ENCODE assay signal across 8 mouse cellular contexts in genomic region chr5:99348257-99348849, GRCm38 (mm10).
A peak's percentile ranks its signal among the peaks of the same experiment; 100 is the strongest.
DNase-seq lines count a peak whose midpoint lies in the region; ATAC-seq lines count a peak whose summit lies in the region.

No protein-coding gene starts in this region.

- no peaks in the 10 kb centered on the region for H3K9me3 ChIP-seq in hindbrain, embryonic 11.5 days (ENCODE audit: control insufficient read depth, low read length)

- no peaks in the 10 kb centered on the region for H3K36me3 ChIP-seq in hindbrain, embryonic 11.5 days (ENCODE audit: control insufficient read depth, insufficient read depth, low read length)

- no peak overlapping the region for H3K4me2 ChIP-seq in hindbrain, embryonic 11.5 days (replicated peaks; ENCODE audit: low read depth, low read length)

- ATAC-seq in hindbrain, embryonic 11.5 days (ENCODE audit: low FRiP score) = no peak

- 88% methylated on average over 8 of the region's 8 CpGs for WGBS in hindbrain, embryonic 11.5 days

- intact Hi-C loops in left cerebral cortex, postnatal 14 days (cut with DNase I) = no loop called here
- intact Hi-C loops in left cerebral cortex, postnatal 25 days (cut with DNase I) = no loop called here

- no peak overlapping the region for H3K9ac ChIP-seq in hindbrain, embryonic 11.5 days (ENCODE audit: low read depth, low read length)

- H3K27ac ChIP-seq in hindbrain, embryonic 11.5 days (ENCODE audit: low read depth, low read length) = no peak overlapping the region

- no peaks in the 10 kb centered on the region for H3K4me1 ChIP-seq in hindbrain, embryonic 11.5 days (replicated peaks; ENCODE audit: control insufficient read depth, insufficient read depth, low read length)

- no peak overlapping the region for H3K4me3 ChIP-seq in hindbrain, embryonic 11.5 days (ENCODE audit: low read depth, low read length)

- DNase-seq in left cerebral cortex, postnatal 14 days (ENCODE audit: low spot score in 2 of 2) = peak; percentile 36 to 41
- no peak for DNase-seq in left cerebral cortex, postnatal 25 days (ENCODE audit: low spot score in 2 of 2)
- DNase-seq in cerebellum, adult 11-12 months = peak; percentile 84
- peak; percentile 64 for DNase-seq in gonadal fat pad, adult 2 months (ENCODE audit: low read depth)
- peak; percentile 71 for DNase-seq in lung, postnatal 14 days
- no peak for DNase-seq in thymus, postnatal 36 days
- DNase-seq in left cerebral cortex, adult 18-20 months (ENCODE audit: low spot score in 2 of 2) = no peak
- DNase-seq in hindbrain, embryonic 11.5 days (ENCODE audit: low spot score) = no peak

- H3K27me3 ChIP-seq in hindbrain, embryonic 11.5 days (ENCODE audit: control insufficient read depth, insufficient read depth, low read length) = no peaks in the 10 kb centered on the region

Comparison
In these comparisons a context has a peak if more than half of its experiments do, and no peak if none do; other contexts are left out.
1. DNase-seq: peak in left cerebral cortex, postnatal 14 days (2 of 2), cerebellum, adult 11-12 months (single experiment), gonadal fat pad, adult 2 months (single experiment) and lung, postnatal 14 days (single experiment); none in left cerebral cortex, postnatal 25 days (0 of 2), thymus, postnatal 36 days (0 of 2), left cerebral cortex, adult 18-20 months (0 of 2) and hindbrain, embryonic 11.5 days (single experiment).